Mouse (Mus musculus) kidney, postnatal 25 days (tissue): ENCODE measurements around the gene Ifitm5.
A peak's percentile ranks its signal among the peaks of the same experiment; 100 is the strongest.
"Not testable (repeated sequence)": the region's sequence is repeated elsewhere in the genome, so short reads cannot be mapped to it uniquely, and the experiment has no call there.

Experiments used
- DNase-seq, 2 experiments: peaks; one replicate each; pipeline ENCODE4 v3.0.0; 2021; ENCODE audit warnings: mixed read lengths in 2 of 2

Ifitm5 gene

GRCm38 (mm10) chr7:140949824-140950530 lies at the start of gene Ifitm5:
Gene Ifitm5, minus strand, starts transcription at chr7:140950291.
- no peak for DNase-seq

GRCm38 (mm10) chr7:140998853-140999700 lies 49.0 kb upstream of the Ifitm5 start:
- DNase-seq = no peak

GRCm38 (mm10) chr7:140997817-140998216 lies 47.7 kb upstream of the Ifitm5 start:
- no peak for DNase-seq

- DNase-seq = no peak
Observed at GRCm38 (mm10) chr7:140991117-140991689, 41.1 kb upstream of the Ifitm5 start.

GRCm38 (mm10) chr7:140990622-140991021 lies 40.5 kb upstream of the Ifitm5 start:
- DNase-seq = no peak

- no peak for DNase-seq
Observed at GRCm38 (mm10) chr7:140990185-140990584, 40.1 kb upstream of the Ifitm5 start.

GRCm38 (mm10) chr7:140989022-140989421 lies 38.9 kb upstream of the Ifitm5 start:
- no peak for DNase-seq

GRCm38 (mm10) chr7:140987182-140988138 lies 37.4 kb upstream of the Ifitm5 start:
- DNase-seq = no peak

GRCm38 (mm10) chr7:140982971-140983370 lies 32.9 kb upstream of the Ifitm5 start:
- DNase-seq = no peak

- DNase-seq = no peak
Observed at GRCm38 (mm10) chr7:140981704-140982103, 31.6 kb upstream of the Ifitm5 start.

- not testable (repeated sequence) for DNase-seq
Observed at GRCm38 (mm10) chr7:140976720-140977119, 26.6 kb upstream of the Ifitm5 start.

- no peak for DNase-seq
Observed at GRCm38 (mm10) chr7:140975465-140975864, 25.4 kb upstream of the Ifitm5 start.

- DNase-seq = no peak
Observed at GRCm38 (mm10) chr7:140974940-140975339, 24.8 kb upstream of the Ifitm5 start.

GRCm38 (mm10) chr7:140973396-140974165 lies 23.5 kb upstream of the Ifitm5 start:
- no peak for DNase-seq

GRCm38 (mm10) chr7:140971479-140972171 lies 21.5 kb upstream of the Ifitm5 start:
- DNase-seq = peak; percentile 32 to 60

- DNase-seq = no peak
Observed at GRCm38 (mm10) chr7:140970931-140971330, 20.8 kb upstream of the Ifitm5 start.

- not testable (repeated sequence) for DNase-seq
Observed at GRCm38 (mm10) chr7:140968710-140969109, 18.6 kb upstream of the Ifitm5 start.

GRCm38 (mm10) chr7:140967862-140968591 lies 17.9 kb upstream of the Ifitm5 start:
- DNase-seq = no peak

GRCm38 (mm10) chr7:140966921-140967320 lies 16.8 kb upstream of the Ifitm5 start, which contains the start of gene Ifitm1:
Gene Ifitm1, plus strand, starts transcription at chr7:140967221.
- no peak for DNase-seq

- no peak for DNase-seq
Observed at GRCm38 (mm10) chr7:140962733-140963132, 12.6 kb upstream of the Ifitm5 start.
